Mouse (Mus musculus) kidney, adult 18-20 months (tissue): Measurements from ENCODE around the gene Olfr1201.

Experiments used
- DNase-seq: peaks from one replicate; pipeline ENCODE4 v3.0.0; 2021

Olfr1201 gene

DNA sequence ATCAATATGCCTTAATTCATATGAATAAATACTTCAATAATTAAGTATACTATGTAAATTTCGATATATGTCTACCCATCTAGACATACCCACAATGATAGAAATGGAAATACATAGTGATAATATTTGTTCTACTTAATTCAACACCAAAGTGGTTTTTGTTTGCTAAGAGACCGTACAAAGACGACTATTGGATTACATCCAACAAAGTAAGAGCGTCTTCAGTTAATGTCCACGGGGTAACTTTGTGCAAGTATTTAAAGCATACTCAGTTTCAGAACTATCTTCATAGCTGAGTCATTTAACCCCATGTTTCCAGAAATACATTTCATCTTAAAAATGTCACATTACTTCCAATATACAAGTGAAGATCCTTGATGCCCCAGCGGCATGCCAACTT lies at the start of gene Olfr1201:
TSS of gene Olfr1201 (plus strand) at position 301 of the 400 bp plus-strand sequence.
- no peak for DNase-seq

DNA sequence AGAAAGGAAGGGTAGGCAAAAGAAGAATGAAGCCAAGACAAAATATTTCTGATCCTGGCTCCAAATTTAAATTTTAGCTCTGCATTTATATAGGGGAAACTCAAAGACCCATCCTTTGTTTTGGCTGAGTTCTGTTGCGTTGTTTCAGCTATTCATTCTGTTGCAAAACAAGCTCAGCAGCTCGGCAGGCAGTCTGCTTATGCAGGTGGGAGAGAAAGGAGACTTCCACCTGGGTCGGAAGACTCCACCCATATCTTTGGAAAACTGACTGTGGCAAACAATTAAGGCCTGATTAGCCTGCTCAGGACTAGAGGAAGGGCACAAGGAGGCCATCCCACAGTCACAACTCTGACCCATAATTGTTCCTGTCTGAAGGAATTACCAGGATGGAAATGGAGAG lies 49.5 kb upstream of the Olfr1201 start:
- no peak for DNase-seq

DNA sequence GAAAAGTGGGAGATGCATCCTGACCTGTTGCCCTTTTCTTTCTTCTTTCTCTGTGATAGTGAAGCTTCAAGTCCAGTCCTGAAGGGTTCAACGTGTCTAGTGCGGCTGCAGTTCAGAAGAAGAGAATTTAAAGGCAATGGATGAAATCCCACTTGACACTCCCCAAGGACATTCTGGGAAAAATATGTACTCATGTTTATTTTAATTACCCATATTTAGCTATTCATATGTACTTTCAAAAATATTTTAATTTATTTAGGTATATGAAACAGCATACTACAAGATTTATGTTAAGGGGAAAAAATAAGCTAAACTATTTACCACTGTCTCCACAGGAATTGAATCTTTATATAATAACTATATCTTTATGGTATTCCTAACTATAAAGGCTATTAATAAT lies 41.6 kb upstream of the Olfr1201 start, which contains the start of gene Olfr1198:
TSS of gene Olfr1198 (minus strand) at position 101 of the 400 bp plus-strand sequence.
- no peak for DNase-seq

DNA sequence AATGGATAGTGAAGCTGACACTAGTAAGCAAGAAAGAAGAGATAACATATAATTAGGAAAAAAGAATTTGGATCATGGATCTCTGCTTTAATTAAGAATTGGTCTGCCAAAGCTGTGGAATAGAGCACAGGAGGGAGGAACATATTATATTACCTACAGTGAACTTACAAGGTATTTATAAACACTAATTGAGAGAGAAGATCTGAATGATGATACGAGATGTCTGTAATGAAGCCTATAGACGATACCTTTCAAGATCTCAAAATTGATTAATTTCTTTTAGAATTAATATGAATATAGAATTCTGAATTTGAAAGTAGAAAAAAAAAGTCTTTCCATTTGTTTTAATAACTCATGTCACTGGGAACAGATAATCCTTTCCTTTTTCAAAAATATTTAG lies 32.5 kb upstream of the Olfr1201 start, which contains the start of gene Olfr1199:
TSS of gene Olfr1199 (minus strand) at position 101 of the 400 bp plus-strand sequence.
- no peak for DNase-seq

DNA sequence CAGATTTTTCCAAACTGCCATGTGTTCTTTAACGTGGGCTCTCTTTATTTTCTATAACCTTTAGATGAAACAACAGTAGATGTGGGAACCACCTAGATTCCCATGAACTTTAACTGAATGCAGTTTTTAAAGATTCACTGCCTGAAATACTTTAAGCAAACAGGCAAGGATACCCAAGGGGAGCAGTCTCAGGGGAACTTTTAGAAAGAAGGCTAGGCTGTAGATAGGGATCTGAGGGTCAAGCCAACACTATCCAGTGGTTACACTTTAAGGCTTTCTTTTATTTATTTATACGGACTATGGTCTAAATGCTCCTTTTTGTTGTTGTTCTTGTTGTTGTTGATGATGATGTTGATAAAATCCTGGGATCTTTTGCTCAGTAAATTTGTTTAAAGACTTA lies 22.4 kb upstream of the Olfr1201 start, which contains the start of gene Olfr1200:
TSS of gene Olfr1200 (minus strand) at position 101 of the 400 bp plus-strand sequence.
- no peak for DNase-seq

DNA sequence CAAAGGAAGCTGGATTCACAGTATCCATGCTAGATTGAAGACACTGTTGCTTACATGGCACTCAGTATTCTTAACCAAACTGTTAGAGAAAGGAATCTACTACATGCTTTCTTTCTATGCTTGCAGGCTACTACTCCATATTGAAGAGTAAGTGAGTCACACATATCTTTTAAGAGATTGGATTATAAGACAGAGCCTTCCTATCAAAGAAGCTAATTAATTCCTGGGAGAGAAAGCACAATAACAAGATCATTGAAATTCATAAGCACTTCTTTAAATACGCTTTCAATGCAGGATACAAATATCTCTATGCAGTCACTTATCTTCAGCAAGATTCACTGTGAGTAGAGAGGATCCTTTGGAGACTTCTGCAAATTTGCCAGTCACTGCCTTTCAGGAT lies 21.4 kb downstream of the Olfr1201 start, which contains the start of gene Olfr1202:
TSS of gene Olfr1202 (plus strand) at position 301 of the 400 bp plus-strand sequence.
- DNase-seq = no peak

DNA sequence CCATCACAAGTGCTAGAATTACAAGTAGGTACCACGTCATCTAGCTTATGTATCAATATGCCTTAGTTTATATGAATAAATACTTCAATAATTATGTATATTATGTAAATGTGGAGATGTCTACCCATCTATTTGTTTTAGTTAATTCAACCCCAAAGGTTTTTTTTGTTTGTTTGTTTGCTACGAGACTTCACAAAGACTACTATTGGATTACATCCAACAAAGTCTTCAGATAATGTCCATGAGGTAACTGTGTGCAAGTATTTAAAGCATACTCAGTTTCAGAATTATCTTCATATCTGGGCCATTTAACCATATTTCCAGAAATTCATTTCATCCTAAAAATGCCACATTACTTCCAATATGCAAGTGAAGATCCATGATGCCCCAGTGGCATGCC lies 36.6 kb downstream of the Olfr1201 start, which contains the start of gene Olfr1205:
TSS of gene Olfr1205 (plus strand) at position 301 of the 400 bp plus-strand sequence.
- DNase-seq = no peak

DNA sequence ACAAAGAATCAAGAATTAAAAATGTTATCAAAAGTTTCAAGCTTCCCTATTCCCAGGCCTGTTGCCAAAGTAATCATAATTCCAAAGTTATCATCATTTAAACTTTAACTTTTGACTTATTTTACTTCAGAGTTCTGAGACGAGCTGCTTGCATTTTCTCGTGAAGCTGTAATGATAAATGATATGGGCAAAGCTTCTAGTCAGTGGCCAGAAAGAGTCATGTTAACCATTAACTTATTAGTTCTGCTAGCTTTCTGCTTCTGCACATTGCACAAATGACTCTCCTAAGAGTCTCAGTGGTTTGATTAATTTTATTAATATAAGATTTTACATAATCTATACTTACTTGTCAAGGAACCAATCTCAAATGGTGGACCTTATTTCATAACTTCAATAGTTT lies 45.6 kb downstream of the Olfr1201 start:
- no peak for DNase-seq
